ENCODE assay signal across 7 mouse cellular contexts in genomic region chr13:23550761-23551145, GRCm38 (mm10). TPM values are rescaled to one million over a fixed set of nuclear protein-coding genes. Genes with fewer than 3 reads are reported as not detected.
DNase-seq lines count a peak whose midpoint lies in the region; ATAC-seq and TF ChIP-seq lines count a peak whose summit lies in the region.

No protein-coding gene starts in this region.

- peak overlapping the region; percentile 89 for H3K27ac ChIP-seq in embryonic fibroblast, embryonic 13.5 days (ENCODE audit: insufficient read depth, low read length)
- H3K27ac ChIP-seq in limb, embryonic 15.5 days, result peak overlapping the region; percentile 92

- H3K36me3 ChIP-seq in limb, embryonic 15.5 days, result no peaks in the 10 kb centered on the region

- 2% methylated on average over 3 of the region's 3 CpGs for whole genome bisulfite sequencing in limb, embryonic 15.5 days

- TF ChIP-seq POLR2A in embryonic fibroblast, embryonic 13.5 days (IDR thresholded peaks at IDR 0.05; ENCODE audit: low read depth, low read length), result peak; percentile 86

- no peak for ATAC-seq in limb, embryonic 15.5 days (ENCODE audit: insufficient number of reproducible peaks, low FRiP score, low TSS enrichment, low read depth)

- H3K4me1 ChIP-seq in embryonic fibroblast, embryonic 13.5 days (ENCODE audit: control insufficient read depth, insufficient read depth, low read length), result no peaks in the 10 kb centered on the region; the same call in 1 of the 2 replicates
- H3K4me1 ChIP-seq in limb, embryonic 15.5 days, result peaks cover 20% of the 10 kb centered on the region

- H3K4me3 ChIP-seq in embryonic fibroblast, embryonic 13.5 days (ENCODE audit: insufficient read depth, low read length), result peak overlapping the region; percentile 44
- peak overlapping the region; percentile 46 for H3K4me3 ChIP-seq in limb, embryonic 15.5 days

- peak; percentile 33 for DNase-seq in thymus, postnatal 0 days (ENCODE audit: low spot score)
- DNase-seq in thymus, postnatal 10 days (ENCODE audit: low spot score in 2 of 2), result no peak
- DNase-seq in cerebellum, adult 18-20 months, result no peak
- no peak for DNase-seq in Muller cell, postnatal 12 days (ENCODE audit: inconsistent ontology term)
- no peak for DNase-seq in adrenal gland, postnatal 25 days

- H3K9ac ChIP-seq in limb, embryonic 15.5 days, result 0 out of 2 replicates have a peak overlapping the region, but pooled peaks have one; percentile 21

- no peak for TF ChIP-seq CTCF in embryonic fibroblast, embryonic 13.5 days (IDR thresholded peaks at IDR 0.05; ENCODE audit: borderline replicate concordance, insufficient read depth, low read length)

- H3K27me3 ChIP-seq in limb, embryonic 15.5 days, result no peaks in the 10 kb centered on the region

- peak overlapping the region; percentile 62 for H3K4me2 ChIP-seq in limb, embryonic 15.5 days

- H3K9me3 ChIP-seq in limb, embryonic 15.5 days, result no peaks in the 10 kb centered on the region

RNA-seq across cellular contexts. Expression of gene Hist1h4f, which starts 0.7 kb away (rescaled TPM):
- polyA plus RNA-seq in thymus, postnatal 0 days (2015; fragmentation: Nextera tagmentation; extraction: Ambion mirVana), result 8.9 and 17.7 TPM in 2 replicates
- 9.6 and 18.1 TPM in 2 replicates for polyA plus RNA-seq in embryonic fibroblast, embryonic 13.5 days (2011; ENCODE audit: insufficient read length, low read depth, missing spikeins)
- 0.65 and 0.95 TPM in 2 replicates for polyA plus RNA-seq in limb, embryonic 15.5 days (2015; fragmentation: Nextera tagmentation; extraction: Ambion mirVana)
- total RNA-seq in adrenal gland, postnatal 25 days (2021), result 127 and 189 TPM in 2 replicates

RNA-seq across cellular contexts. Expression of gene Hist1h1d, which starts 2.3 kb away (rescaled TPM):
- 1.1 and 1.3 TPM in 2 replicates for polyA plus RNA-seq in thymus, postnatal 0 days (2015; fragmentation: Nextera tagmentation; extraction: Ambion mirVana)
- 0.83 and 2.7 TPM in 2 replicates for polyA plus RNA-seq in embryonic fibroblast, embryonic 13.5 days (2011; ENCODE audit: insufficient read length, low read depth, missing spikeins)
- 0.32 and 0.51 TPM in 2 replicates for polyA plus RNA-seq in limb, embryonic 15.5 days (2015; fragmentation: Nextera tagmentation; extraction: Ambion mirVana)
- 9.5 TPM in 2 replicates for total RNA-seq in adrenal gland, postnatal 25 days (2021)

RNA-seq across cellular contexts. Expression of gene Hist1h3f, which starts 6.9 kb away (rescaled TPM):
- polyA plus RNA-seq in thymus, postnatal 0 days (2015; fragmentation: Nextera tagmentation; extraction: Ambion mirVana), result 4.8 and 9.0 TPM in 2 replicates
- polyA plus RNA-seq in embryonic fibroblast, embryonic 13.5 days (2011; ENCODE audit: insufficient read length, low read depth, missing spikeins), result 0.61 and 0.70 TPM in 2 replicates
- 1.1 TPM in 1 of 2 replicates, not detected in the other for polyA plus RNA-seq in limb, embryonic 15.5 days (2015; fragmentation: Nextera tagmentation; extraction: Ambion mirVana)
- total RNA-seq in adrenal gland, postnatal 25 days (2021), result 33.9 and 36.7 TPM in 2 replicates

RNA-seq across cellular contexts. Expression of gene Hist1h2bh, which starts 7.6 kb away (rescaled TPM):
- polyA plus RNA-seq in thymus, postnatal 0 days (2015; fragmentation: Nextera tagmentation; extraction: Ambion mirVana), result 1.6 and 1.9 TPM in 2 replicates
- polyA plus RNA-seq in embryonic fibroblast, embryonic 13.5 days (2011; ENCODE audit: insufficient read length, low read depth, missing spikeins), result 1.8 and 4.0 TPM in 2 replicates
- 0.77 and 0.83 TPM in 2 replicates for polyA plus RNA-seq in limb, embryonic 15.5 days (2015; fragmentation: Nextera tagmentation; extraction: Ambion mirVana)
- 6.6 and 6.8 TPM in 2 replicates for total RNA-seq in adrenal gland, postnatal 25 days (2021)

RNA-seq across cellular contexts. Expression of gene Hist1h3e, which starts 11.4 kb away (rescaled TPM):
- polyA plus RNA-seq in thymus, postnatal 0 days (2015; fragmentation: Nextera tagmentation; extraction: Ambion mirVana), result 16.5 and 20.8 TPM in 2 replicates
- polyA plus RNA-seq in embryonic fibroblast, embryonic 13.5 days (2011; ENCODE audit: insufficient read length, low read depth, missing spikeins), result 2.4 and 3.4 TPM in 2 replicates
- 2.1 and 4.8 TPM in 2 replicates for polyA plus RNA-seq in limb, embryonic 15.5 days (2015; fragmentation: Nextera tagmentation; extraction: Ambion mirVana)
- 66.8 and 86.4 TPM in 2 replicates for total RNA-seq in adrenal gland, postnatal 25 days (2021)
